Mouse (Mus musculus): Measurements from ENCODE around the gene Eea1. TPM values are rescaled to one million over a fixed set of nuclear protein-coding genes. Genes with fewer than 3 reads are reported as not detected.

The Eea1 gene
- polyA plus RNA-seq, 1 experiment = 2.6 TPM

GRCm38 (mm10) chr10:96033356-96033984 lies 93.0 kb downstream of the Eea1 start:
- TF ChIP-seq POLR2A (IDR thresholded peaks at IDR 0.05; ENCODE audit: control insufficient read depth, low read depth, low read length) (no peak), CTCF (IDR thresholded peaks at IDR 0.05; ENCODE audit: control insufficient read depth, insufficient read depth, insufficient replicate concordance, low read depth, low read length) (peak; percentile 31; the same call in 1 of the 2 replicates)
- Histone ChIP-seq H3K27me3 (ENCODE audit: control insufficient read depth, insufficient read depth, low read length) (no peaks in the 10 kb centered on the region), H3K36me3 (ENCODE audit: control insufficient read depth, insufficient read depth, low read length) (no peaks in the 10 kb centered on the region; the same call in 1 of the 2 replicates), H3K27ac (ENCODE audit: control insufficient read depth, insufficient read depth, low read depth, low read length) (no peak overlapping the region), H3K4me1 (ENCODE audit: control insufficient read depth, insufficient read depth, low read length) (no peaks in the 10 kb centered on the region), H3K4me3 (ENCODE audit: control insufficient read depth, low read depth, low read length) (no peak overlapping the region)

DNA sequence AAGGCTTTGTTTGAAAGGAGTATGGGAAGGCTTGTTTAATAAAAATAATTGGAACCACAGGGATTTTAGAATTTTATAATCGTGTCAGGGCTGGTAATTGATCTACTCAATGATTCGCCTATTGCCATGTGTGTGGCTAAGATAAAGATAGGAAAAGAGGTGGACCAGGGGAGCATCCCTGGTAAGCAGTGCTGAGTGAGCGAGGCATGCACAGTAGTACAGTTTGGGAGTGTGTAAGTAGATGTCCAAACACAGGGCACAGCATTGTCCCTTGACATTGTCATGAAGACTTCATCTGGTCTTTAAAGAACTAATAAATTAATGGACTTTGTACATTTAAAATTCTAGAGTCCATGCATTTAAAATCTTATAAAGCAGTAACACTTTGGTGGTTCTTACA lies 93.7 kb downstream of the Eea1 start:
- Histone ChIP-seq H3K4me3 (ENCODE audit: control insufficient read depth, low read depth, low read length) (no peak overlapping the region), H3K27me3 (ENCODE audit: control insufficient read depth, insufficient read depth, low read length) (no peaks in the 10 kb centered on the region), H3K36me3 (ENCODE audit: control insufficient read depth, insufficient read depth, low read length) (no peaks in the 10 kb centered on the region; the same call in 1 of the 2 replicates), H3K27ac (ENCODE audit: control insufficient read depth, insufficient read depth, low read depth, low read length) (no peak overlapping the region), H3K4me1 (ENCODE audit: control insufficient read depth, insufficient read depth, low read length) (no peaks in the 10 kb centered on the region)
- TF ChIP-seq CTCF (IDR thresholded peaks at IDR 0.05; ENCODE audit: control insufficient read depth, insufficient read depth, insufficient replicate concordance, low read depth, low read length) = no peak
- no peak for TF ChIP-seq POLR2A (IDR thresholded peaks at IDR 0.05; ENCODE audit: control insufficient read depth, low read depth, low read length)

- Histone ChIP-seq H3K36me3 (ENCODE audit: control insufficient read depth, insufficient read depth, low read length) (no peaks in the 10 kb centered on the region; the same call in 1 of the 2 replicates), H3K4me1 (ENCODE audit: control insufficient read depth, insufficient read depth, low read length) (no peaks in the 10 kb centered on the region), H3K4me3 (ENCODE audit: control insufficient read depth, low read depth, low read length) (no peak overlapping the region), H3K27ac (ENCODE audit: control insufficient read depth, insufficient read depth, low read depth, low read length) (no peak overlapping the region), H3K27me3 (ENCODE audit: control insufficient read depth, insufficient read depth, low read length) (no peaks in the 10 kb centered on the region)
- TF ChIP-seq CTCF (IDR thresholded peaks at IDR 0.05; ENCODE audit: control insufficient read depth, insufficient read depth, insufficient replicate concordance, low read depth, low read length) (no peak), POLR2A (IDR thresholded peaks at IDR 0.05; ENCODE audit: control insufficient read depth, low read depth, low read length) (no peak)
These were observed 95.5 kb downstream of the Eea1 start for GRCm38 (mm10) chr10:96035951-96036350.

DNA sequence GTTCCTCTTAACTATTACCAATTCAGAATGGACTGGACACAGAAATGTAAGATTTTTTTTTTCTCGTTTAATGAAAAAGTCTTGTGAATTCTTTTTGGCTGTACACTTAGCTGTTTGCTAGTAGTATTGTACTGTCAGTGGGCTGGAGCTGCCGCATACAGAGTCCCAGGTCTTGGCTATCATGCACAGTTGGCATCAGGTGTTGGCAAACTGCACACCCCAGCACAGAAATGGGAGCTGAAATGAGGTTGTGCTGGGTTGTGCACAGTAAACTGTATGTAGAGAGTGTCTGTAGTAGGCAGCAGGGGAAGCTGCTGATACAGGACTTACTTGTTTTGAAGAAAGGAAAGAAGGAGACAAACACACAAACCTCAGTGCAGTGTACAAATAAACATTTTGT lies 103.8 kb downstream of the Eea1 start:
- TF ChIP-seq POLR2A (IDR thresholded peaks at IDR 0.05; ENCODE audit: control insufficient read depth, low read depth, low read length) = no peak
- TF ChIP-seq CTCF (IDR thresholded peaks at IDR 0.05; ENCODE audit: control insufficient read depth, insufficient read depth, insufficient replicate concordance, low read depth, low read length) = no peak
- no peak overlapping the region for H3K27ac ChIP-seq (ENCODE audit: control insufficient read depth, insufficient read depth, low read depth, low read length)
- peaks cover 4% of the 10 kb centered on the region for H3K36me3 ChIP-seq (ENCODE audit: control insufficient read depth, insufficient read depth, low read length)
- H3K4me3 ChIP-seq (ENCODE audit: control insufficient read depth, low read depth, low read length) = no peak overlapping the region
- H3K27me3 ChIP-seq (ENCODE audit: control insufficient read depth, insufficient read depth, low read length) = no peaks in the 10 kb centered on the region
- H3K4me1 ChIP-seq (ENCODE audit: control insufficient read depth, insufficient read depth, low read length) = peaks cover 4% of the 10 kb centered on the region

GRCm38 (mm10) chr10:96047960-96048536 lies 107.6 kb downstream of the Eea1 start:
- H3K27me3 ChIP-seq (ENCODE audit: control insufficient read depth, insufficient read depth, low read length) = no peaks in the 10 kb centered on the region
- no peak overlapping the region for H3K27ac ChIP-seq (ENCODE audit: control insufficient read depth, insufficient read depth, low read depth, low read length)
- H3K4me1 ChIP-seq (ENCODE audit: control insufficient read depth, insufficient read depth, low read length) = peaks cover 4% of the 10 kb centered on the region
- H3K4me3 ChIP-seq (ENCODE audit: control insufficient read depth, low read depth, low read length) = no peak overlapping the region
- peaks cover 1% of the 10 kb centered on the region; the same call in 1 of the 2 replicates for H3K36me3 ChIP-seq (ENCODE audit: control insufficient read depth, insufficient read depth, low read length)
- TF ChIP-seq POLR2A (IDR thresholded peaks at IDR 0.05; ENCODE audit: control insufficient read depth, low read depth, low read length) (no peak), CTCF (IDR thresholded peaks at IDR 0.05; ENCODE audit: control insufficient read depth, insufficient read depth, insufficient replicate concordance, low read depth, low read length) (no peak)

DNA sequence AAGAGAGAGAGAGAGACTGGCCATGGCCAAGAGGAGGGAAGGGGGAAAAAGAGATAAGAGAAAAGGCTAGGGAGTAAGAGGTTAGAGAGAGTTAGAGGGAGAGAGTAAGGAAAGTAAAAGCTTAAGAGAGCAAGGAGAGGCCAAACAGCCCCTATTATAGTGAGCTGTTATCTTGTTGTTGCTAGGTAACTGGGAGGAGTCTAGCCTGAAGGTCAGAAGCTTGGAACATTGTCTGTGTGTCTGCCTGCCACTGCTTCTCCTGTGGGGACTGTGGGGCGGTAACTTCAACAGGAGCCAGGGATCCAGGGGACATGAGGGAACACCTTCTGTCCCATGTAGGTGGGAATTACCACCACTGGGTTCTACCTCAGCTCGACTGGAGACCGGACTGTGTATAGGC lies 108.1 kb downstream of the Eea1 start:
- Histone ChIP-seq H3K4me1 (ENCODE audit: control insufficient read depth, insufficient read depth, low read length) (peaks cover 4% of the 10 kb centered on the region), H3K27ac (ENCODE audit: control insufficient read depth, insufficient read depth, low read depth, low read length) (no peak overlapping the region)
- TF ChIP-seq CTCF (IDR thresholded peaks at IDR 0.05; ENCODE audit: control insufficient read depth, insufficient read depth, insufficient replicate concordance, low read depth, low read length) = no peak
- no peak for TF ChIP-seq POLR2A (IDR thresholded peaks at IDR 0.05; ENCODE audit: control insufficient read depth, low read depth, low read length)

DNA sequence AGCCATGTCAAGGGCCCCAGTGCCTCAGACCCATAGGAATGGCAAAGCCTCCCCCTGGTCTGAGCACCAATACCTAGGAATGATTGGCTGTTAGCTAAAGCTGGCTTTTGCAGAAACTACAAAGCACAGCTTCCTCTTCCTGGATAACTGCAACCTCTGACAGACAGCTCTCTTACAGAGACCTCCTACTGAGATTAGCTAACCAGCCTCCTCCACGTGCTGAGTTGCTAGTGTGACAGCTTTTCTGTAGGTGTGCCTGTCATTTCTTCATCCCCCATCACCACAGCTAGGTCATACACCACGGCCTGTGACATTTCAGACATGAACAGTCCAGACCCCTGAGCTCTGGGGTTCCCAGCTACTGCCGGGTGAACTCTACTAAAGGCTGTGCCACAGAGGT lies 126.9 kb downstream of the Eea1 start:
- H3K27ac ChIP-seq (ENCODE audit: control insufficient read depth, insufficient read depth, low read depth, low read length) = no peak overlapping the region
- no peaks in the 10 kb centered on the region for H3K36me3 ChIP-seq (ENCODE audit: control insufficient read depth, insufficient read depth, low read length)
- TF ChIP-seq CTCF (IDR thresholded peaks at IDR 0.05; ENCODE audit: control insufficient read depth, insufficient read depth, insufficient replicate concordance, low read depth, low read length) (no peak), POLR2A (IDR thresholded peaks at IDR 0.05; ENCODE audit: control insufficient read depth, low read depth, low read length) (no peak)
- no peak overlapping the region for H3K4me3 ChIP-seq (ENCODE audit: control insufficient read depth, low read depth, low read length)
- H3K27me3 ChIP-seq (ENCODE audit: control insufficient read depth, insufficient read depth, low read length) = no peaks in the 10 kb centered on the region
- no peaks in the 10 kb centered on the region for H3K4me1 ChIP-seq (ENCODE audit: control insufficient read depth, insufficient read depth, low read length)

More for the DNA sequence above, 108.1 kb downstream of the Eea1 start:
- H3K27me3 ChIP-seq (ENCODE audit: control insufficient read depth, insufficient read depth, low read length) = no peaks in the 10 kb centered on the region
- H3K36me3 ChIP-seq (ENCODE audit: control insufficient read depth, insufficient read depth, low read length) = peaks cover 1% of the 10 kb centered on the region; the same call in 1 of the 2 replicates
- H3K4me3 ChIP-seq (ENCODE audit: control insufficient read depth, low read depth, low read length) = no peak overlapping the region

Data from testis, adult 2 months (tissue).